Mouse (Mus musculus) erythroblast, embryonic 14.5 days (primary cell): Measurements from ENCODE around the gene Bbip1.

Experiments used
- GATA1 ChIP-seq: IDR thresholded peaks from 2 replicates; pipeline ENCODE4 v1.6.1; 2012; ENCODE audit warnings: low read length, inconsistent platforms, mixed read lengths
- TAL1 ChIP-seq: IDR thresholded peaks from 3 replicates; pipeline ENCODE4 v1.6.1; 2012; ENCODE audit warnings: low read length, inconsistent platforms, mixed read lengths

DNA sequence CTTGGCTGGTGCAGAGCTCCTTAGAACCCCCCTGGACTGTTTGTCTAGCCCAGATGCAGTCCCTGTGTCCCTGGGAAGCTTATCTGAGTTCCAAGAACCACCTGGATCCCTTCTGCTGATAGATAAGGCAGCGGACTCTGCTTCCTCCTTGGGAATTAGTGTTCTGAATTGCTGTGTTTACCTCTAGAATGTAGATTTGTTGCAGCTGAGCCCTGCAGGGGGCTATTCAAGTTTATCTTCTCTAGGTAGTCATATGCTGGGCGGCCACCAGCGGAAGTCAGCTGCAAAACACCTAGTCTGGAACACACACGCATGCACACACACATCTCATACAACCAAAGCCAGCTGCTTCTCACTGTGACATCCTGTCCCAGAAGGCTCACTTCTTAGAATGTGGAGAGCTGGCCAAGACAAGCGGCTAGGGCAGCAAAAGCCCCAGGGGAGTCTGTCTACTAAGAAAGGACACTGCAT lies 53.6 kb downstream of the Bbip1 start:
- TF ChIP-seq GATA1 (peak; percentile 70), TAL1 (peak; percentile 66)
